Mouse (Mus musculus) urinary bladder, adult 18-20 months (tissue): ENCODE measurements around the gene Tbx10.

Experiments
- DNase-seq, 2 experiments: peaks; one replicate each; pipeline ENCODE4 v3.0.0; 2022; ENCODE audit warnings: low spot score in 2 of 2, mixed read lengths in 2 of 2

The Tbx10 gene

GRCm38 (mm10) chr19:3975866-3976265, 16.7 kb upstream of the Tbx10 start:
- DNase-seq, result no peak

GRCm38 (mm10) chr19:3980309-3980708, 12.2 kb upstream of the Tbx10 start:
- peak in 1 of 2 experiments; percentile 55 for DNase-seq

DNA sequence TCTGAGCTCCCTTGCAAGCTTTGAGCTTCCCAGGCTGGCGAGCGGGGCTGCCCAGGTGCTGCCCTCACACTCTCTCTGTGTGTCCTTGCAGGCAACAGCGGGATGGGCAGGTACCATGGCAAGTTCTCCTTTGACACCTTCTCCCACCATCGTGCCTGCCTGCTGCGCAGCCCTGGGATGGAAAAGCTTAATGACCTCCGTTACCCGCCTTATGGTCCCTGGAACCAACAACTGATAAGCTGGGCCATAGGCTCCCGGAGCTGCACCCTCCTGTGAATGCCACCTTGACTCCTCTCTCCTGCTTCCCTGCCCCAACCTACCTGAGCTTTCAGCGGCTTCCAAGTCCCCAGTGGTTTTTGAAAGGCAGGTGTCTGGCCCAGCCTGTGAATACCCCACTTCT, 11.6 kb upstream of the Tbx10 start:
- no peak for DNase-seq

- DNase-seq, result no peak
Observed at GRCm38 (mm10) chr19:3983527-3984200, 8.9 kb upstream of the Tbx10 start.

GRCm38 (mm10) chr19:3985261-3985681, 7.3 kb upstream of the Tbx10 start:
- no peak for DNase-seq

GRCm38 (mm10) chr19:3986334-3986733, 6.2 kb upstream of the Tbx10 start, which contains the start of gene Acy3:
Gene Acy3, plus strand, starts transcription at chr19:3986570.
- peak in 1 of 2 experiments; percentile 59 for DNase-seq

- no peak for DNase-seq
Observed at GRCm38 (mm10) chr19:3988066-3988465, 4.5 kb upstream of the Tbx10 start.

DNA sequence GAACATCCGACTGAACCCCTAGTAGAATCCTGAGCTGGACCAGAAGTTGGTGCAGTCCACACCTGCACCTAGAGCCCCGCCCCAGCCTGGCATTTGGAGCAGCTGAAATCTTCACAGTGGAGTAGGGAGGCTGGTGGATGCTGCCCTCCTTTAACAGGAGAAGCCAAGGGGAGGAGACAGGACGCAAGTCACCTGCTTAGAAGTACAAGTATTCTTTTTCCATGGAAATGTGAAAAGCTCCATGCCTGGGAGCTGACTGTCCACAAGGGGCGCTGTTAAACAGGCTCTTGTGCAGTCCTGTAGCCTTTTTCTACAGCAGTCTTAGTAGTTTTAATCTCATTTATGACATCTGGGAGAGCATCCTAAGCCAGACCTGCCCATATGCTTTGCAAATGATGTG, 3.8 kb upstream of the Tbx10 start:
- DNase-seq, result no peak

GRCm38 (mm10) chr19:3990804-3991203, 1.7 kb upstream of the Tbx10 start:
- no peak for DNase-seq

- no peak for DNase-seq
Observed at GRCm38 (mm10) chr19:3991562-3991961, 990 bp upstream of the Tbx10 start.

GRCm38 (mm10) chr19:3991966-3992365, 586 bp upstream of the Tbx10 start:
- no peak for DNase-seq

DNA sequence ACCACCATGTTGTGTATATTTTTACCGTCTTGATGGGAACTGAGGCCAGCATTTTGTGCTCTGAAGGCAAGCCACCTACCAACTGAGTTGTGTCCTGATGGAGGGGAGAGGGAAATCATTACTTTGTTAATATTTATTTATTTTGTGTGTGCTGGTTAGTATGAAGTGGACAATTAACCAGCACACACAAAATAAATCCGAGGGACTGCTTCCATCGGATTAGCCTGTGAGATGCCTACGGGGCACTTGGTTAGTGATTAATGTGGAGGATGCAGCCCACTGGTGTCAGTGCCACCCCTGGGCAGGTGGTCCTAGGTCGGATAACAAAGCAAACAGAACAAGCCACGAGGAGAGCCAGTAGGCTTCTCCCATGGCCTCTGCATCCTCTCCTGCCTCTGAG, 2.4 kb downstream of the Tbx10 start:
- no peak for DNase-seq

DNA sequence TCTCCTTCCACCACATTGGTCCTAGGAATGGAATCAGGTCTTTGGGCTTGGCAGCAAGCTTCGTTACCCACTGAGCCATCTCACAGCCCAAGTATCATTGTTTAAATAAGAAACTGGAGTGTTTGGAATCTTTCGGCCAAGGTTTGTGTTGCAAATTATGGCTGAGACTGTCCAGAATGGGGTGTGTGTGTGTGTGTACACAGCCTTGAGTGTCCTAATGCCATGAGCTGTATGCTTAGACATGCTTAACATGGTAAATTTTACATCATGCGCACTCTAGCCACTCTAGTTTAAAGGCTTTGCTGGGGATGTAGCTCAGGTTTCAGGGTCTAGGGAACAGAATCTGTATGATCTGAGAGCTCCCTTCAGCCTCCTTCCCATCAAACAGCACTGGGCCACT, 3.0 kb downstream of the Tbx10 start:
- DNase-seq, result no peak

GRCm38 (mm10) chr19:3996106-3996505, 3.6 kb downstream of the Tbx10 start:
- no peak for DNase-seq

- DNase-seq, result no peak
Observed at GRCm38 (mm10) chr19:3996747-3997146, 4.2 kb downstream of the Tbx10 start.

DNA sequence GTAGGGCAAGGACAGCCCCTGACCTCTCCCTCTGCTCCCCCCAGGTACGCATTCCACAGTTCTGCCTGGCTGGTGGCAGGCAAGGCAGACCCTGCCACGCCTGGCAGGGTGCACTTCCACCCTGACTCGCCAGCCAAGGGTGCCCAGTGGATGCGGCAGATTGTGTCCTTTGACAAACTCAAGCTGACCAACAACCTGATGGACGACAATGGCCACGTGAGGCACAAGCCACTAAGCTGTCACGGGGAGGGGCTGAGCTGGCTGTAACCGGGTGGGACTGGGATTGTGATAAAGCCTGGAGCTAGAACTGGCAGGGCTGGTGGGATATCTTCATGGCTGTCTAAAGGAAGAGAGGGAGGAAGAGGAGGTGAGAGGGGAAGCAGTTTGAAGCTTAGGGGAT, 4.7 kb downstream of the Tbx10 start:
- no peak for DNase-seq

GRCm38 (mm10) chr19:3998335-3998734, 5.8 kb downstream of the Tbx10 start:
- DNase-seq, result no peak

DNA sequence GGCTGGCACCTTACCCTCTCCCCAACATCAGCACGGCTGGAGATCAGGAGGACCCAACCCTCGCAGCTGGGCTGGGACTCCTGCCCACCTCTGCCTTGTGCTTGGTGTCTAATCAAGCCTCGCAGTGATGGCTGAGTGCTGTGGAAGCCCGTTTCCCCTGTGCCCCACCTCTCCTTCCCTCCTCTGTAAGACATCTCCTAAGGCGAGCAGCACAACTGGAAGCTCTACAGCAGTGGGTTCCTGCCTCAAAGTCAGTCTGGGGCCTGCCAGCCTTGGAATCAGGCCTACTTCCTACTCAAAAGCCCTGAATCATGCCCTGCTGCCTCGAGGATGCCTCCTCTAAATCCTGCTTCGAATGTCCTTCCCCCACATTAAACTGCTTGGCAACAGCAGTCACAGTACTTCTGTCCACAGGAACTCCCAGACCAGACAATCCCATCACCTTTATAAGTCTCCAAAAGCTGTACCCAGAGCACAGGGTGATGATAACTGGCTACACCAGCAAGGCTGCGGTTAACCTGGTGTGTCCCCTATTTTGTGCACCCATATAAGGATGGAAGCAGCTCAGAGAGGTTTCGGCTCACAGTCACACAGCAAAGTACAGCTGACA, 6.7 kb downstream of the Tbx10 start:
- DNase-seq, result no peak

DNA sequence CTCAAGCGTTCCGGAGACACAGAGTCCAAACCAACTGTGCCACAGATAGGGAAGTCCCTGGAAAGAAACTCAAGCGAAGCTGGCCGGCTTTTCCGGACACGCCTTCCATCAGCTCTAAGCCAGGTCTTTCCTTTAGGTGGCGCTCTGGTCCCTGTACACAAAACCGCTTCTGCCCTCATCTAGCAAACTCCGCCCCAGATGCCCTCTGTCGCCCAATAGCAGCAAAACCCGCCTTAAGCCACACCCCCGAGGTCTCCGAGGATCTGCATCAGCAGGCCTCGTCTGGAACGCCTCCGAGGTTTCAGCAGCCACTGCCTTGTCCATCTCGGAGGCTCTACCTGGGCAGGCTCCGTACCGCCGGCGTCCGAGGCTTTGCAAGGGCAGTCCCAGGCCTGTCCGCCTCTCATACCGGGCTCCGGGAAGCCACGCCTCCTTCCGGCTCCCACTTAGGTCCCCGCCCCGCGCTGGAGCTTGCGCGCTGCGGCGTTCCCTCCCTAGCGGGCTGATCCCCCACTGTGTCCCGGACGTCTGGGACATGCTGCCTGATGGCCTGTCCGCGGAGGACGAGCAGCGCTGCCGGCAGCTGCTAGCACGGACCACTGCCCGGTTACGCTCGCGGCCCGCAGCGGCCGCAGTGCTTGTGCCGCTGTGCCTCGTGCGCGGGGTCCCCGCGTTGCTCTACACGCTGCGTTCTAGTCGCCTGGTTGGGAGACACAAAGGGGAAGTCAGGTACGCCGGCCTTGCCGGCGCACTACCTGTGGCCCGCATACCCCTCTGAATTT, 7.8 kb downstream of the Tbx10 start, which contains the start of the genes Nudt8 and Gm49405:
TSS of gene Nudt8 (plus strand) at position 462 of the 782 bp plus-strand sequence.
TSS of gene Gm49405 (plus strand) at position 508 of the 782 bp plus-strand sequence.
- peak; percentile 94 to 96 for DNase-seq

DNA sequence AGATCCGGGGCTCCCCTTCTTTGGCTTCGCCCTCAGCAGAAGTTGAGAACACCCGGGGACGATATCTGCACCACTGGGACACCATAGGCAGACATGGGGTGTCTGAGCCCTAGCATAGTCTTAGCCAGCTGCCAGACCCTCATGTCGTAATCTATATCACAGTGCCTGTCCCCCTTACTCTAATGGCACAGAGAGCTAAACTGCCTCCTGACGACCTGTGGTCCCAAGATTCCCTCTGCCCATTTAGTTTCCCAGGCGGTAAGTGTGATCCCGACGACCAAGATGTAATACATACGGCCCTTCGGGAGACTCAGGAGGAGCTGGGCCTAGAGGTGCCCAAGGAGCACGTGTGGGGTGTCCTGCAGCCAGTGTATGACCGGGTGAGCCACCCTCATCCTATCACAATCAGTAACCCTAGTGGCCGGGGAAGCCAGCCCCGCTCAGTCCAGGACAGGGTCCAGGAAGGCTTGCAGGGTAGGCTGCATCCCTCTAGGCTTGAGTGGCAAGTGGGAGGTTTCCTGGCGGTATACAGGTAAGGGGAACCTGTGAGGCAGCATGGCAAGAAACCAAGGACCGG, 8.5 kb downstream of the Tbx10 start:
- DNase-seq, result no peak

DNA sequence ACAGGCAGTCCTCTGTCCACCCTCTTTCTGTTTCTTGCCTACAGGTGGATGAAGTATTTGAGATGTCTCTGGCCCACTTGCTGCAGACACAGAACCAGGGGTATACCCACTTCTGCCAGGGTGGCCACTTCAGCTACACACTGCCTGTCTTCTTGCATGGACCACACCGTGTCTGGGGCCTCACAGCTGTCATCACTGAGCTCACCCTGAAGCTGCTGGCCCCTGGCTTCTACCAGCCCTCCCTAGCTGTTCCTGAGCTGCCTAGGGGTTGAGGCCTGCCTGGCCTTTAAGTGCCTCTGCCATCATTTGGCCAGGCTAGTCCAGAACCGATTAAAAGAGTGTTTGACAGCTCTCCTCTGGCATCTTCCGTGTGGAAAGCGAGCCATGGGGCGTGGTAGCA, 9.2 kb downstream of the Tbx10 start:
- DNase-seq, result no peak

GRCm38 (mm10) chr19:4003112-4003511, 10.6 kb downstream of the Tbx10 start, which contains the start of gene Doc2g:
Gene Doc2g, plus strand, starts transcription at chr19:4003313.
- DNase-seq, result no peak
